Mouse (Mus musculus): ENCODE data around the gene Hic2. TPM values are rescaled to one million over a fixed set of nuclear protein-coding genes. Genes with fewer than 3 reads are reported as not detected.
A peak's percentile ranks its signal among the peaks of the same experiment; 100 is the strongest.

Hic2 gene
- polyA plus RNA-seq, 1 experiment from 2014 or later: 2.1 TPM

GRCm38 (mm10) chr16:17261341-17261740 lies 28.0 kb downstream of the Hic2 start:
- Histone ChIP-seq H3K9me3 (ENCODE audit: control insufficient read depth, low read length) (no peaks in the 10 kb centered on the region), H3K27ac (replicated peaks) (no peak overlapping the region), H3K4me3 (ENCODE audit: low read depth, low read length) (no peak overlapping the region), H3K4me2 (replicated peaks; ENCODE audit: low read depth) (no peak overlapping the region), H3K27me3 (ENCODE audit: control insufficient read depth, insufficient read depth, low read length) (no peaks in the 10 kb centered on the region), H3K9ac (ENCODE audit: low read length) (no peak overlapping the region), H3K4me1 (replicated peaks; ENCODE audit: control insufficient read depth, insufficient read depth) (no peaks in the 10 kb centered on the region), H3K36me3 (ENCODE audit: control insufficient read depth, insufficient read depth, low read length) (peaks cover 16% of the 10 kb centered on the region; the same call in 1 of the 2 replicates)
- TF ChIP-seq EP300 (optimal IDR thresholded peaks at IDR 0.05): no peak
- TF ChIP-seq CTCF (IDR thresholded peaks at IDR 0.05; ENCODE audit: low read depth): no peak
- no peak for DNase-seq (ENCODE audit: low spot score)
- no peak for ATAC-seq (ENCODE audit: low FRiP score, low TSS enrichment)
- WGBS: 78% methylated on average over 1 of the region's 1 CpGs

- Histone ChIP-seq H3K4me1 (replicated peaks; ENCODE audit: control insufficient read depth, insufficient read depth) (no peaks in the 10 kb centered on the region), H3K9ac (ENCODE audit: low read length) (no peak overlapping the region), H3K4me2 (replicated peaks; ENCODE audit: low read depth) (no peak overlapping the region), H3K4me3 (ENCODE audit: low read depth, low read length) (no peak overlapping the region), H3K36me3 (ENCODE audit: control insufficient read depth, insufficient read depth, low read length) (no peaks in the 10 kb centered on the region), H3K27ac (replicated peaks) (no peak overlapping the region), H3K27me3 (ENCODE audit: control insufficient read depth, insufficient read depth, low read length) (no peaks in the 10 kb centered on the region), H3K9me3 (ENCODE audit: control insufficient read depth, low read length) (0 out of 2 replicates have a peak, but pooled peaks cover 4% of the 10 kb centered on the region)
- DNase-seq (ENCODE audit: low spot score): no peak
- 75% methylated on average over 3 of the region's 3 CpGs for WGBS
- no peak for TF ChIP-seq CTCF (IDR thresholded peaks at IDR 0.05; ENCODE audit: low read depth)
- TF ChIP-seq EP300 (optimal IDR thresholded peaks at IDR 0.05): no peak
- ATAC-seq (ENCODE audit: low FRiP score, low TSS enrichment): no peak
These were observed 32.7 kb downstream of the Hic2 start for GRCm38 (mm10) chr16:17266113-17266512.

- Histone ChIP-seq H3K9ac (ENCODE audit: low read length) (no peak overlapping the region), H3K4me3 (ENCODE audit: low read depth, low read length) (no peak overlapping the region), H3K27me3 (ENCODE audit: control insufficient read depth, insufficient read depth, low read length) (no peaks in the 10 kb centered on the region), H3K9me3 (ENCODE audit: control insufficient read depth, low read length) (0 out of 2 replicates have a peak, but pooled peaks cover 4% of the 10 kb centered on the region), H3K36me3 (ENCODE audit: control insufficient read depth, insufficient read depth, low read length) (no peaks in the 10 kb centered on the region), H3K4me2 (replicated peaks; ENCODE audit: low read depth) (no peak overlapping the region), H3K4me1 (replicated peaks; ENCODE audit: control insufficient read depth, insufficient read depth) (no peaks in the 10 kb centered on the region), H3K27ac (replicated peaks) (no peak overlapping the region)
- TF ChIP-seq CTCF (IDR thresholded peaks at IDR 0.05; ENCODE audit: low read depth) (no peak), EP300 (optimal IDR thresholded peaks at IDR 0.05) (no peak)
- 36% methylated on average over 5 of the region's 5 CpGs for WGBS
- DNase-seq (ENCODE audit: low spot score) (peak; percentile 33), ATAC-seq (ENCODE audit: low FRiP score, low TSS enrichment) (peak; percentile 83)
These were observed 34.6 kb downstream of the Hic2 start for GRCm38 (mm10) chr16:17267937-17268336.

GRCm38 (mm10) chr16:17269872-17270271 lies 36.5 kb downstream of the Hic2 start:
- H3K9ac ChIP-seq (ENCODE audit: low read length): no peak overlapping the region
- no peak overlapping the region for H3K27ac ChIP-seq (replicated peaks)
- ATAC-seq (ENCODE audit: low FRiP score, low TSS enrichment) (no peak), DNase-seq (ENCODE audit: low spot score) (no peak)
- no peak overlapping the region for H3K4me2 ChIP-seq (replicated peaks; ENCODE audit: low read depth)
- no peaks in the 10 kb centered on the region for H3K36me3 ChIP-seq (ENCODE audit: control insufficient read depth, insufficient read depth, low read length)
- no peak for TF ChIP-seq EP300 (optimal IDR thresholded peaks at IDR 0.05)
- TF ChIP-seq CTCF (IDR thresholded peaks at IDR 0.05; ENCODE audit: low read depth): no peak
- no peaks in the 10 kb centered on the region for H3K4me1 ChIP-seq (replicated peaks; ENCODE audit: control insufficient read depth, insufficient read depth)
- H3K9me3 ChIP-seq (ENCODE audit: control insufficient read depth, low read length): 0 out of 2 replicates have a peak, but pooled peaks cover 4% of the 10 kb centered on the region
- H3K4me3 ChIP-seq (ENCODE audit: low read depth, low read length): no peak overlapping the region
- WGBS: 81% methylated on average over 5 of the region's 5 CpGs
- no peaks in the 10 kb centered on the region for H3K27me3 ChIP-seq (ENCODE audit: control insufficient read depth, insufficient read depth, low read length)

- Histone ChIP-seq H3K9me3 (ENCODE audit: control insufficient read depth, low read length) (0 out of 2 replicates have a peak, but pooled peaks cover 4% of the 10 kb centered on the region), H3K4me3 (ENCODE audit: low read depth, low read length) (no peak overlapping the region), H3K9ac (ENCODE audit: low read length) (no peak overlapping the region), H3K36me3 (ENCODE audit: control insufficient read depth, insufficient read depth, low read length) (no peaks in the 10 kb centered on the region), H3K4me2 (replicated peaks; ENCODE audit: low read depth) (no peak overlapping the region), H3K27me3 (ENCODE audit: control insufficient read depth, insufficient read depth, low read length) (no peaks in the 10 kb centered on the region), H3K27ac (replicated peaks) (no peak overlapping the region), H3K4me1 (replicated peaks; ENCODE audit: control insufficient read depth, insufficient read depth) (no peaks in the 10 kb centered on the region)
- ATAC-seq (ENCODE audit: low FRiP score, low TSS enrichment) (no peak), DNase-seq (ENCODE audit: low spot score) (no peak)
- TF ChIP-seq EP300 (optimal IDR thresholded peaks at IDR 0.05): no peak
- peak; percentile 71 for TF ChIP-seq CTCF (IDR thresholded peaks at IDR 0.05; ENCODE audit: low read depth)
- WGBS: 71% methylated on average over 4 of the region's 4 CpGs
These were observed 37.8 kb downstream of the Hic2 start for GRCm38 (mm10) chr16:17271124-17271523.

GRCm38 (mm10) chr16:17271856-17272255 lies 38.5 kb downstream of the Hic2 start:
- ATAC-seq (ENCODE audit: low FRiP score, low TSS enrichment) (no peak), DNase-seq (ENCODE audit: low spot score) (no peak)
- TF ChIP-seq EP300 (optimal IDR thresholded peaks at IDR 0.05) (no peak), CTCF (IDR thresholded peaks at IDR 0.05; ENCODE audit: low read depth) (no peak)
- H3K9me3 ChIP-seq (ENCODE audit: control insufficient read depth, low read length): 0 out of 2 replicates have a peak, but pooled peaks cover 4% of the 10 kb centered on the region
- no peak overlapping the region for H3K27ac ChIP-seq (replicated peaks)
- no peak overlapping the region for H3K9ac ChIP-seq (ENCODE audit: low read length)
- 62% methylated on average over 6 of the region's 6 CpGs for WGBS
- H3K36me3 ChIP-seq (ENCODE audit: control insufficient read depth, insufficient read depth, low read length): no peaks in the 10 kb centered on the region
- no peak overlapping the region for H3K4me2 ChIP-seq (replicated peaks; ENCODE audit: low read depth)
- H3K4me3 ChIP-seq (ENCODE audit: low read depth, low read length): no peak overlapping the region
- peaks cover 3% of the 10 kb centered on the region; the same call in 1 of the 2 replicates for H3K4me1 ChIP-seq (replicated peaks; ENCODE audit: control insufficient read depth, insufficient read depth)
- no peaks in the 10 kb centered on the region for H3K27me3 ChIP-seq (ENCODE audit: control insufficient read depth, insufficient read depth, low read length)
